20 mouse cellular contexts compared by ENCODE assay signal in the genomic region with DNA sequence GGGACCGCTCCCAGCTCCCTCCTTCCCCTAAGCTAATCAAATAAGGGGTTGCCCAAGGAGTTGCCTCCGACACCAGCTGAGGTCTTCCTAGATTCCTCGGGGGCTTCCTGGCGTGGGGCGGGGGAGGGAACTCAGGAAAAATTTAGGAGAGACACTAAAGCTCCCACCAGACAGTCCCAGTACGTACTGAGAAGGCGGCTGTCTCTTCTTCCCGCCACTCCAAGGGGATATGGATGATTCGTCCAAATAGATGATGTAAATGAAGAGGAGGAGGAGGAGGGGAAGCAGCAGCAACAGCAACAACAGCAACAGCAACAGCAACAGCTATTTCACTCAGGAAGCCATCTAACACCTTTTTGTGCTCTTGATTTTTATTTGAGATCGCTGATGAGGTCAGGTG. TPM values are rescaled to one million over a fixed set of nuclear protein-coding genes. Genes with fewer than 3 reads are reported as not detected.
A peak's percentile ranks its signal among the peaks of the same experiment; 100 is the strongest.
DNase-seq lines count a peak whose midpoint lies in the region; ATAC-seq and TF ChIP-seq lines count a peak whose summit lies in the region.
"Had no signal": no experiment of that assay in that cellular context is flagged by ENCODE, and none has a peak within 500 bp of the region (broad histone marks: within the 10 kb centered on the region; RNA-seq: fewer than 3 reads in every experiment).

No protein-coding gene starts in this region.

- DNase-seq in embryonic facial prominence, embryonic 10.5 days (ENCODE audit: low spot score), result peak; percentile 36
- DNase-seq in retina, embryonic 14.5 days (ENCODE audit: low spot score), result peak; percentile 45
- no peak for DNase-seq in layer of hippocampus, adult 2 months (ENCODE audit: low spot score in 2 of 2)
- DNase-seq in right cerebral cortex, postnatal 25 days, result no peak
- DNase-seq: heart, postnatal 14 days; liver, embryonic 13.5 days had no signal

- no peak for ATAC-seq in megakaryocyte, adult 5-6 weeks (ENCODE audit: poor library complexity, severe bottlenecking)
- no peak for ATAC-seq in hindbrain, embryonic 15.5 days (ENCODE audit: low FRiP score, low read depth)
- ATAC-seq: forebrain, embryonic 15.5 days; intestine, postnatal 0 days had no signal

- peaks cover 92% of the 10 kb centered on the region for H3K27me3 ChIP-seq in megakaryocyte, embryonic 14.5 days (replicated peaks)
- peaks cover 100% of the 10 kb centered on the region for H3K27me3 ChIP-seq in embryonic facial prominence, embryonic 10.5 days (replicated peaks; ENCODE audit: low read depth, poor library complexity, severe bottlenecking)
- peaks cover 81% of the 10 kb centered on the region for H3K27me3 ChIP-seq in hindbrain, embryonic 15.5 days

- no peaks in the 10 kb centered on the region for H3K36me3 ChIP-seq in megakaryocyte, embryonic 14.5 days (replicated peaks; ENCODE audit: low read length)
- no peaks in the 10 kb centered on the region for H3K36me3 ChIP-seq in embryonic facial prominence, embryonic 10.5 days (replicated peaks)
- H3K36me3 ChIP-seq in hindbrain, embryonic 15.5 days, result no peaks in the 10 kb centered on the region
- H3K36me3 ChIP-seq: forebrain, embryonic 15.5 days; heart, embryonic 10.5 days; limb, embryonic 12.5 days; liver, embryonic 13.5 days; lung, embryonic 15.5 days had no signal

- H3K27ac ChIP-seq in embryonic facial prominence, embryonic 10.5 days (replicated peaks), result no peak overlapping the region
- H3K27ac ChIP-seq in hindbrain, embryonic 15.5 days (replicated peaks), result no peak overlapping the region
- H3K27ac ChIP-seq in layer of hippocampus, adult 2 months, result no peak overlapping the region
- H3K27ac ChIP-seq: forebrain, embryonic 15.5 days; heart, embryonic 10.5 days; kidney, postnatal 0 days; limb, embryonic 12.5 days; liver, embryonic 13.5 days; lung, embryonic 15.5 days; macrophage had no signal

- H3K9ac ChIP-seq in hindbrain, embryonic 15.5 days, result no peak overlapping the region
- H3K9ac ChIP-seq: forebrain, embryonic 15.5 days; limb, embryonic 12.5 days; liver, embryonic 13.5 days; lung, embryonic 15.5 days had no signal

- H3K4me1 ChIP-seq in megakaryocyte, embryonic 14.5 days, result peaks cover 13% of the 10 kb centered on the region
- H3K4me1 ChIP-seq in embryonic facial prominence, embryonic 10.5 days, result peaks cover 13% of the 10 kb centered on the region; the same call in 1 of the 2 replicates
- H3K4me1 ChIP-seq in hindbrain, embryonic 15.5 days (replicated peaks), result peaks cover 5% of the 10 kb centered on the region; the same call in 1 of the 2 replicates
- H3K4me1 ChIP-seq: liver, embryonic 13.5 days had no signal

- peaks cover 9% of the 10 kb centered on the region; the same call in 1 of the 2 replicates for H3K9me3 ChIP-seq in megakaryocyte, embryonic 14.5 days
- no peaks in the 10 kb centered on the region for H3K9me3 ChIP-seq in embryonic facial prominence, embryonic 10.5 days
- H3K9me3 ChIP-seq in hindbrain, embryonic 15.5 days, result no peaks in the 10 kb centered on the region
- H3K9me3 ChIP-seq: forebrain, embryonic 15.5 days; heart, embryonic 10.5 days; limb, embryonic 12.5 days; liver, embryonic 13.5 days; lung, embryonic 15.5 days had no signal

- no peak for TF ChIP-seq CTCF in layer of hippocampus, adult 2 months (conservative IDR thresholded peaks at IDR 0.05)

- 0 out of 2 replicates have a peak overlapping the region, but pooled peaks have one; percentile 1 for H3K4me2 ChIP-seq in hindbrain, embryonic 15.5 days
- H3K4me2 ChIP-seq: forebrain, embryonic 15.5 days; limb, embryonic 12.5 days; liver, embryonic 13.5 days; lung, embryonic 15.5 days had no signal

- whole genome bisulfite sequencing in embryonic facial prominence, embryonic 10.5 days, result under 1% methylated on average over 10 of the region's 10 CpGs
- WGBS in hindbrain, embryonic 15.5 days, result 4% methylated on average over 10 of the region's 10 CpGs

- peak overlapping the region; percentile 42 for H3K4me3 ChIP-seq in megakaryocyte, embryonic 14.5 days (replicated peaks)
- 0 out of 2 replicates have a peak overlapping the region, but pooled peaks have one; percentile 16 for H3K4me3 ChIP-seq in embryonic facial prominence, embryonic 10.5 days
- H3K4me3 ChIP-seq in hindbrain, embryonic 15.5 days, result no peak overlapping the region; the same call in 1 of the 2 replicates
- H3K4me3 ChIP-seq in layer of hippocampus, adult 2 months, result no peak overlapping the region
- H3K4me3 ChIP-seq: erythroblast, embryonic 14.5 days; forebrain, embryonic 15.5 days; heart, embryonic 10.5 days; limb, embryonic 12.5 days; liver, embryonic 13.5 days; lung, embryonic 15.5 days; myocyte had no signal

RNA-seq across cellular contexts. Expression of a gene that starts 7.1 kb away (rescaled TPM):
- 0.21 TPM in 1 of 2 replicates, not detected in the other for polyA plus RNA-seq in megakaryocyte, embryonic 14.5 days (2012; ENCODE audit: insufficient read depth, low replicate concordance)
- total RNA-seq in megakaryocyte, adult 5-6 weeks (2015), result not detected in 2 replicates
- total RNA-seq in megakaryocyte, adult 5-6 weeks (2017), result not detected in 2 replicates
- 0.87 and 4.2 TPM in 2 replicates for polyA plus RNA-seq in embryonic facial prominence, embryonic 10.5 days (2016; fragmentation: Nextera tagmentation; extraction: Ambion mirVana)
- polyA plus RNA-seq in hindbrain, embryonic 15.5 days (2015; fragmentation: Nextera tagmentation; extraction: Ambion mirVana), result 6.2 and 6.4 TPM in 2 replicates
- total RNA-seq in layer of hippocampus, adult 2 months (2021), result under 1 TPM; 0.25 to 0.56 TPM
- total RNA-seq: gastrocnemius, postnatal 4 days had no signal
- polyA plus RNA-seq: C2C12; erythroblast, embryonic 14.5 days; intestine, postnatal 0 days; limb, embryonic 12.5 days; macrophage; myocyte had no signal

Comparison
In these comparisons a context has a peak if more than half of its experiments do, and no peak if none do; other contexts are left out.
1. H3K4me3 ChIP-seq: peak in megakaryocyte, embryonic 14.5 days (single experiment) and embryonic facial prominence, embryonic 10.5 days (single experiment); none in hindbrain, embryonic 15.5 days (single experiment) and layer of hippocampus, adult 2 months (single experiment).
2. DNase-seq: peak in embryonic facial prominence, embryonic 10.5 days (single experiment) and retina, embryonic 14.5 days (single experiment); none in layer of hippocampus, adult 2 months (0 of 2) and right cerebral cortex, postnatal 25 days (single experiment).